Mouse (Mus musculus) midbrain, postnatal 0 days (tissue): ENCODE measurements around the gene Itpr2. TPM values are rescaled to one million over a fixed set of nuclear protein-coding genes. Genes with fewer than 3 reads are reported as not detected.

Experiments used
- ATAC-seq: fragments of 200-750 bp; cut with Nextera tagmentation; 2 replicates; pipeline ENCODE4 v1.8.0; 2017; ENCODE audit warnings: moderate number of reproducible peaks, mild to moderate bottlenecking, moderate TSS enrichment, moderate library complexity; ENCODE audit not compliant: low FRiP score
- DNase-seq: peaks from one replicate; pipeline ENCODE4 v3.0.0-alpha.2; 2015; ENCODE audit warnings: low spot score
- H3K27ac ChIP-seq: fragments of 300-500 bp; sonication (generic); 2 replicates; pipeline ENCODE4 v1.5.1; 2014; ENCODE audit warnings: low read depth, mild to moderate bottlenecking, low read length, mixed read lengths
- H3K27me3 ChIP-seq: fragments of 300-500 bp; sonication (generic); 2 replicates; pipeline ENCODE4 v1.6.1; 2014; ENCODE audit warnings: low read length, control low read depth, mixed read lengths; ENCODE audit not compliant: insufficient read depth
- H3K36me3 ChIP-seq: fragments of 300-500 bp; sonication (generic); 2 replicates; pipeline ENCODE4 v1.6.1; 2014; ENCODE audit warnings: low read length, control low read depth, mixed read lengths; ENCODE audit not compliant: insufficient read depth
- H3K4me1 ChIP-seq: fragments of 300-500 bp; sonication (generic); 2 replicates; pipeline ENCODE4 v1.6.1; 2014; ENCODE audit warnings: mild to moderate bottlenecking, control low read depth, antibody characterized with exemption, low read length, mixed read lengths; ENCODE audit not compliant: insufficient read depth
- H3K4me2 ChIP-seq: fragments of 300-500 bp; sonication (generic); 2 replicates; pipeline ENCODE4 v1.6.1; 2014; ENCODE audit warnings: low read depth, mild to moderate bottlenecking, low read length, mixed read lengths; ENCODE audit not compliant: poor library complexity, severe bottlenecking
- H3K4me3 ChIP-seq: fragments of 300-500 bp; sonication (generic); 2 replicates; pipeline ENCODE4 v1.5.1; 2014; ENCODE audit warnings: low read depth, mild to moderate bottlenecking, low read length, moderate library complexity
- H3K9ac ChIP-seq: fragments of 300-500 bp; sonication (generic); replicated peaks from 2 replicates; pipeline ENCODE4 v1.6.1; 2014; ENCODE audit warnings: mild to moderate bottlenecking, low read length, moderate library complexity, mixed read lengths; ENCODE audit not compliant: poor library complexity, severe bottlenecking
- H3K9me3 ChIP-seq: fragments of 300-500 bp; sonication (generic); 2 replicates; pipeline ENCODE4 v1.6.1; 2016; ENCODE audit warnings: low read length, control low read depth
- CTCF ChIP-seq: IDR thresholded peaks from 2 replicates; pipeline ENCODE4 v1.5.1; 2016; ENCODE audit warnings: antibody characterized with exemption, mild to moderate bottlenecking
- WGBS: fragments of 180-500 bp; shearing (Covaris S2); extraction: QIAGEN DNeasy Blood & Tissue Kit; methylation state at CpG from one replicate; pipeline ENCODE4 v1.1.7; 2014; 5-methylcytosine and 5-hydroxymethylcytosine counted together
- polyA plus RNA-seq: library from polyadenylated mRNA; unstranded; fragments of >200 nt; fragmentation: Nextera tagmentation; extraction: Ambion mirVana; gene quantifications from 2 replicates; pipeline ENCODE4 v1.2.1, GENCODE M21; 2015
- total RNA-seq: library from RNA; depleted of rRNA; stranded (reverse); fragments of >200 nt; gene quantifications from 2 replicates; pipeline ENCODE4 v1.2.3, GENCODE M21; 2014

The Itpr2 gene
- total and polyA plus RNA-seq, 2 experiments from 2014 or later: 9.1 to 15.9 TPM

GRCm38 (mm10) chr6:146288266-146288665 lies 213.8 kb downstream of the Itpr2 start:
- H3K27ac ChIP-seq: no peak overlapping the region
- DNase-seq (no peak), ATAC-seq (no peak)
- H3K4me3 ChIP-seq: no peak overlapping the region
- H3K9ac ChIP-seq: no peak overlapping the region
- 86% methylated on average over 5 of the region's 5 CpGs for WGBS
- 0 out of 2 replicates have a peak, but pooled peaks have one; percentile 7 for TF ChIP-seq CTCF
- no peaks in the 10 kb centered on the region for H3K9me3 ChIP-seq
- no peaks in the 10 kb centered on the region for H3K4me1 ChIP-seq
- no peaks in the 10 kb centered on the region for H3K27me3 ChIP-seq
- H3K4me2 ChIP-seq: no peak overlapping the region
- no peaks in the 10 kb centered on the region for H3K36me3 ChIP-seq

- WGBS: 90% methylated on average over 11 of the region's 11 CpGs
- no peak overlapping the region for H3K4me3 ChIP-seq
- no peak for DNase-seq
- no peaks in the 10 kb centered on the region for H3K4me1 ChIP-seq
- H3K27ac ChIP-seq: no peak overlapping the region
- TF ChIP-seq CTCF: no peak
- no peak for ATAC-seq
- no peaks in the 10 kb centered on the region for H3K36me3 ChIP-seq
- H3K9ac ChIP-seq: no peak overlapping the region
- H3K27me3 ChIP-seq: no peaks in the 10 kb centered on the region
- no peaks in the 10 kb centered on the region for H3K9me3 ChIP-seq
- no peak overlapping the region for H3K4me2 ChIP-seq
These were observed 217.0 kb downstream of the Itpr2 start for GRCm38 (mm10) chr6:146284921-146285565.

GRCm38 (mm10) chr6:146283981-146284380 lies 218.0 kb downstream of the Itpr2 start:
- Histone ChIP-seq H3K9me3 (no peaks in the 10 kb centered on the region), H3K9ac (no peak overlapping the region), H3K27me3 (no peaks in the 10 kb centered on the region), H3K4me2 (no peak overlapping the region), H3K36me3 (no peaks in the 10 kb centered on the region), H3K4me3 (no peak overlapping the region), H3K27ac (no peak overlapping the region), H3K4me1 (no peaks in the 10 kb centered on the region)
- no peak for TF ChIP-seq CTCF
- ATAC-seq (no peak), DNase-seq (no peak)
- WGBS: 77% methylated on average over 7 of the region's 7 CpGs

GRCm38 (mm10) chr6:146282061-146282659 lies 219.9 kb downstream of the Itpr2 start:
- no peaks in the 10 kb centered on the region for H3K27me3 ChIP-seq
- no peak overlapping the region for H3K9ac ChIP-seq
- no peak for TF ChIP-seq CTCF
- H3K4me3 ChIP-seq: no peak overlapping the region
- H3K27ac ChIP-seq: no peak overlapping the region
- H3K4me1 ChIP-seq: no peaks in the 10 kb centered on the region
- DNase-seq (peak; percentile 51), ATAC-seq (no peak)
- no peak overlapping the region for H3K4me2 ChIP-seq
- 72% methylated on average over 7 of the region's 7 CpGs for WGBS
- H3K36me3 ChIP-seq: no peaks in the 10 kb centered on the region
- no peaks in the 10 kb centered on the region for H3K9me3 ChIP-seq

GRCm38 (mm10) chr6:146281176-146281899 lies 220.7 kb downstream of the Itpr2 start:
- ATAC-seq (no peak), DNase-seq (no peak)
- Histone ChIP-seq H3K4me3 (no peak overlapping the region), H3K27me3 (no peaks in the 10 kb centered on the region), H3K4me1 (no peaks in the 10 kb centered on the region), H3K27ac (no peak overlapping the region), H3K9me3 (no peaks in the 10 kb centered on the region), H3K36me3 (no peaks in the 10 kb centered on the region), H3K4me2 (no peak overlapping the region), H3K9ac (no peak overlapping the region)
- WGBS: 92% methylated on average over 24 of the region's 24 CpGs
- TF ChIP-seq CTCF: peak; percentile 55

- no peak for ATAC-seq
- Histone ChIP-seq H3K4me3 (no peak overlapping the region), H3K9me3 (no peaks in the 10 kb centered on the region), H3K4me2 (no peak overlapping the region), H3K9ac (no peak overlapping the region), H3K36me3 (no peaks in the 10 kb centered on the region), H3K4me1 (no peaks in the 10 kb centered on the region), H3K27ac (no peak overlapping the region), H3K27me3 (no peaks in the 10 kb centered on the region)
- TF ChIP-seq CTCF: no peak
- no peak for DNase-seq
- WGBS: 89% methylated on average over 5 of the region's 5 CpGs
These were observed 228.8 kb downstream of the Itpr2 start for GRCm38 (mm10) chr6:146273256-146273655.
